Mouse (Mus musculus) T-helper 1 cell (primary cell): ENCODE results near the gene Tceal7.
"Not testable (repeated sequence)": the region's sequence is repeated elsewhere in the genome, so short reads cannot be mapped to it uniquely, and the experiment has no call there.

ENCODE experiments used
- in situ Hi-C: fragments of 300-600 bp; cut with MboI, MseI; formaldehyde crosslinking; loops from one replicate; pipeline ENCODE4 v1.15.1; 2025; ENCODE audit warnings: high pct_unique_total_duplicates

The Tceal7 gene

DNA sequence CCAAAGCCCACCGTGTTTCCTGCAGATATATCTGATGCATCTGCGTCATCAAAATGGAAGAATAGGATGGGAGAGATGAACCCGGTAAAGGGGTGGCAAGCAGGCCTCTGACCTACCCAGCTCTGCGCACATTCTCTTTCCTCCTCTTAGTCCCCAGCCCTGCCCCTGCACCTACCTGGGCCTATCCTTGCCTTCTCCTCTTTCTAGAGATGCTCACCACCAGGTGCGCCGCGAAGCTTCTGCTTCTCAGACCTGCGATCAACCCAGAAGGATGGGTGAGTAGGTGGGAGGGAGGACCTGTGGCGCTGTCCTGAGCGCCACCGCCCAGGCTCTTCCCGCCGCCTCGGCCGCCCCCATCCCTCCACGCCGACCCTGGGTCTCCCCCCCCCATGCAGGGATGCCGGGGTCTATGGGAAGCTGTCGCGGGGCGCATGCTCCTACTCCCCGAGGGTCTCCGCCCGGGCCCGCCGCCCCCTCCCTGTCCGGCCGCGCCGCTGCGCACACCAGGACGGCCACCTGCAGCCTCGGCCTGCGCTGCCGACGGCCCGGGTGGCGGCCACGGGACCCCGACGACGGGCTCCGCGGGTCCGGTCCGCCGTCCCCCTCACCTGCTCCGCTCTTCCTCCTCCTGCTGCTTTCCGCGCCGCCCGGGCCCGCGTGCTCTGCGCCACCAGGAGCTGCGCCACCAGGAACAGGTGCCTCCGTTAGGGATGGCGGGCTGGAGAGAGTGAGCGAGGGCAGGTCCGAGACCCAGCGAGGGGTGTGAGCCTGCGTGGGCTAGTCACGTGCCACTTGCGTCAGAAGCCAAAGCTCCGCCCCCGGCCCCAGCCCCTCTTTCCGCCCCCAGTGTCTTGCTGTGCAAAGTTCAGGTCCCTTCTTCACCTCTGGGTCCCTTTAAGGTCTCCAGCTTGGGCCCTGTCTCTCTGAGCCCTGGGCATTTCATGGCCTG is at the start of gene Tceal7, which contains the start of gene Bex1:
Tceal7 (plus strand) TSS at position 51 of the 949 bp plus-strand sequence.
Bex1 (minus strand) TSS at position 785 of the 949 bp plus-strand sequence.
- in situ Hi-C loops = not testable (repeated sequence)

DNA sequence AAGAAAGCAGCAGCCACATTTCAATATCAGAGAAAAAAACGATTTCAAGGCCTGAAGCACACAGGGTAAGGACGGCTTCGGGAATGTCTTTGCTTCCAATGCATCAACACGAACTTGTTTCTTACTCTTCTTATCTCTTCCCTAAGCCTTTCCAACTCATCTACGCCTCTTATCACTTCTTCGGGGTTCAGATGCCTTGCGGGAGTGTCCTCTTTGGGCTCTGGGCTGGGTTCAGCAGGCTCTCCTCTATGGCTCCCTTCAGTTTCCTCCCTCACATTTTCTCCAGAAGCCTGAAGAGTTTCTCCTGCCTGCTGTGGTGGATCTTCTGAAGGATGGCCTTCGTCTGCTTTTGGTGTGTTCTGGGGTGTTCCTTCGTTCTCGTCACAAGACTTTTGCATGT is 44.0 kb upstream of the Tceal7 start:
- in situ Hi-C loops = no loop called here

DNA sequence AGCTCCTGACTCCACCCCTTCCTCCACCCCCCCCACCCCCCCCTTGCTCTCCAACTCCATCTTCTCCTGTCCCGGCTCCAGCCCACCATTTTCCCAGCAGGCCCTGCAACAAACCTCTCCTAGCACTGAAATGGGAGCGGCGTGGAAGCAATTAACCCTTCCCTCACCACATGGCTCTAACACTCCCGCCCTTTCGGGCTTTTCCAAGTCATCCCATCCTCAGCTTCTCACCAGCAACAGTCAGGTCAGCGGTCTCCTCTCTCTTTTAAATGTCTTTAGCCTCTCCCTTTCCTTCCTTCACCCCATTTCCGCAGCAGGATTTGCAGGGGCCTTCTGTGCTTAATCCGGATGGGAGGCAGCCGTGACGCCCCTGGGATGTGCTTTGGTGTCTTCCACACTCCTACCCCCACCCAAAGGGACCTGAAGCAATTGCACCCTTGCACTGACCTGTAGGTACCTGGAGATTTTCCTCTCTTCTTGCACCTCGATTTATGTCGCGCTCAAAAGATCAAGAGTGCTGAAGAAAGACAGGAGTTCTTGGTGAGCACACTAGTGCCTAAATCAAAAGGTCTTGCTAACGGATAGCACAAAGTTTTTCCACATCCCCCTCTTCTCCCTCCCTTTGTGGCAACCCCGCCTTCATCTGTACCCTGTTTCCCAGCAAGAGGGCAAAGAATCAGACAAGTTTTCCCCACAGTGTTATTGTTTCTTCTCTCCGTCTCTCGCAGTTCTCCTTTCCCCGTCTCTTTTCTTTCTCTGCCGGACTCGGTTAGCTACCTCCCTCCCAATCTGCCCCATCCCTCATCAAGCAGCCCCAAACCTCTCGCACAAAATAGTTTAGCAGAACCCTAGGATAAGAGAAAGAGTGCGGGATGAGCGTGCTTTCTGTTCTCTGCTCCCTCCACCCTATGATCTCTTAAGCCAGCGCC is 43.1 kb upstream of the Tceal7 start:
- in situ Hi-C loops = no loop called here

GRCm38 (mm10) chrX:136172118-136172551 is 42.4 kb upstream of the Tceal7 start, which contains the start of gene Tceal8:
TSS of gene Tceal8 (minus strand) at chrX:136172342.
- in situ Hi-C loops = no loop called here

- in situ Hi-C loops = no loop called here
Measured at GRCm38 (mm10) chrX:136172786-136173185, 41.8 kb upstream of the Tceal7 start.

GRCm38 (mm10) chrX:136180897-136181553 is 33.6 kb upstream of the Tceal7 start:
- in situ Hi-C loops = no loop called here

DNA sequence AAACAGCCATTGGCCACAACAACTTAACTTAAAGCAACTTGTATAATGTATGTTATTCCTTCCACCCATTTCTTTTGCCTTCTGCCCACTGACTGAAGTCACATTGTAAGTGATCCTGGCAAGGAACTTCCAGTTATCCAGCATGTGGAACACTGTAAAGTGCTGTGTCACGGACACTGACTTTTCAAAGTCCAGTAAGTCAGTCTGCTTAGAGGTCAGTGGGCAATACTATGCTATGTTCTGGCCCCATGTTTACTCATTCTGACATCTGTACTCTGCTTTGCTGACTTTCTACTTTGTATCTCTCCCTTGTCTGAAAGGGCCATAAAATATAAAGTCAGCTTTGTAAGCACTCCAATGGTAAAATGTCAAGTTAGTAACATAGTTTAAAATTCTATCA is 31.5 kb upstream of the Tceal7 start:
- in situ Hi-C loops = no loop called here

DNA sequence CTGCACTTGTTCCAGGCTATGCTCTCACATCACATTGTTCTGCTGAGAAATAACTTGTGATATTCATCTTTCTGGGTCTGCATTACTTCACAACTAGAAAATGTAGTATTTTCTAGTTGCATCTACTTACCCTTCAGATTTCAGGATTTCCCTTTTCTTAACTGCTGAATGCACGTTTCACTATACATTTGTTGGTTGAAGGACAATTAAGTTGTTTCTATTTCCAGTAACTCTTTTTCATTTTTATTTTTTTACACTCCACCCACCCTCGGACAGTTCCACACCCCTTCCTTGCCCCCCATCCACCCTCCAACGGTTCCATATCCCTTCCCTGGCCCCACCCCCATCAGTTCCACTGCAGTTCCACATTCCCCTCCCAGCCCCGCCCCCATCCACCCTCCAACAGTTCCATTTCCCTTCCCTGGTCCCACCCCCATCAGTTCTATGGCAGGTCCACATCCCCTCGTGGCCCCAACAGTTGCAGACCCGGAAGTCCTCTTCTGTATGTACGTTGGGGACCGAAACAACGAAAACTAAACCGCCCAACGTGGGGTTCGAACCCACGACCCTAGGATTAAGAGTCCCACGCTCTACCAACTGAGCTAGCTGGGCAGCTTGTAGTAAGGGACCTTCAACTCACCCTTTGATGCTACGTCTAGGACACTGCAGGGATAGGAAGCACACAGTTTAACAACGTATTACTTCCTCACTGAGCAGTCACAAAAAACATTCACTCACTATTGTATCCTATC is 19.2 kb upstream of the Tceal7 start:
- in situ Hi-C loops = loop anchor here (10.0 kb wide), 1 partner anchor 109 kb away; no protein-coding TSS in a partner anchor

GRCm38 (mm10) chrX:136196873-136197272 is 17.7 kb upstream of the Tceal7 start:
- in situ Hi-C loops = loop anchor here (10.0 kb wide), 1 partner anchor 108 kb away; no protein-coding TSS in a partner anchor

DNA sequence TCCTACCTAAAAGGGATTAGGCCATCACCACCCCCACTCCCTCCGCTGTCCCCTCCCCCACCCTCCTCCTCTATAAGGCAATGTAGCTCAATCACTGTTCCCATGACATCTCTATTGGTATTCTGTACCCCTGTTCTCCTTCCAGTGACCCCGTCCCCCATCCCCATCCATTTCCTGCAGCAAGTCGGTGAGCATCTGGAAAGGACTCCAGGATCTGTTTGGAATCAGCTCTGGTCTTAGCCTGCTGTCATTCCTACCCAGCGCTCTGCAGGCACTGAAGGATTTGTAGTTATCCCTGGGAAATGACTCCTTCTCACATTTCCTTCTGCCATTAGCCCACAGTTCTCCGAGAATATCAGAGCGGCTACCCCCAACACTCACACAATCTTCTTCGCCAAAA is 11.3 kb upstream of the Tceal7 start:
- in situ Hi-C loops = no loop called here

DNA sequence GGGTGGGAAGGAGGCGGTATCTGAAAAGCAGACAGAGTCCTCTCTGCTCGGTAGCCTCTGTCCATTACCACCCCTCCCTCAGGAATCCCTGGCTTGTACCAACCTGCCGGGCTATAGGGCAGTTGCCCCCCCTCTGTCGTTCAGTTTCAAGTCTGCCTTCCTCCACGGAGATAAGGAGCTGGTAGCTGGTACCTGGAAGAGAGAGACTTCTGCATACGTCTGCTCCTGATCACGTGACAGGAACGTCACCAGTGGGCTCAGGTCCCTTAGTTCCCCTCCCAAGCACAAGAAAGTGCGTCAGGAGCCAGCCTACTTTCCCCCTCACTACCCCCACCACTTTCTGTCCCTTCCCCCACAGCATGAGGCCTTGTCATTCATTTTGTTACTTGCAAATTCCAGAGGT is 10.9 kb upstream of the Tceal7 start, which contains the start of gene Tceal5:
Tceal5 (minus strand) TSS at position 213 of the 403 bp plus-strand sequence.
- in situ Hi-C loops = no loop called here

DNA sequence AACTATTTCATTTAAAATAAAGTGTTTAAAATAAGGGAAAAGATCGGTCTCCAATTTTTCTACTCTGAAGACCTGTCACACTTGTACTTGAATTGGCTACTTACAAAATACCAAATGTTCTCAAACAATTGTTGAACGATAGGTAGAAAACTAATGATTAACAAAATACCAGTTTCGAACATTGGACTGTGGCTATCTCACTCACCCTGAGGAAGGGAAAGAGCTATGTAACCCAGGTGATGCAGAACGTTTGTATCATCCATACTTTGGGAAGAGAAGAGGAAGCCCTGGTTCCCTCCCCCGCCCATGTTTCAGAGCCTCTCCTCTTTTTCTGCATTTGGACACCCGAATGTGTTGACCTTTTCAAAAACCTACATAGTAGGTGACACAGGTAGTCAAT is 10.2 kb upstream of the Tceal7 start:
- in situ Hi-C loops = no loop called here

DNA sequence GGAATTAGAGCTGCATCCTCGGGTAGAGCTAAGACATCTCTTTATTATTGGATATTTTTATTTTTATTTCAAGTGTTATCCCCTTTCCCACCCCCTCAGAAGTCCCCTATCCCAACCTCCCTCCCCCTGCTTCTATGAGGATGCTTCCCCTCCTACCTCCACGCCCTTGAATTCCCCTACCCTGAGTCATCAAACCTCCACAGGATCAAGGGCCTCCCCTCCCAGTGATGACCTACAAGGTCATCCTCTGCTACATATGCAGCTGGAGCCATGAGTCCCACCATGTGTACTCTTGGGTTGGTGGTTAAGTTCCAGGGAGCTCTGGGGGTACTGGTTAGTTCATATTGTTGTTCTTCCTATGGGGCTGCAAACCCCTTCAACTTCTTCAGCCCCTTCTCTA is 1.2 kb upstream of the Tceal7 start:
- in situ Hi-C loops = no loop called here

- in situ Hi-C loops = no loop called here
Measured at GRCm38 (mm10) chrX:136216303-136216702, 1.7 kb downstream of the Tceal7 start.

DNA sequence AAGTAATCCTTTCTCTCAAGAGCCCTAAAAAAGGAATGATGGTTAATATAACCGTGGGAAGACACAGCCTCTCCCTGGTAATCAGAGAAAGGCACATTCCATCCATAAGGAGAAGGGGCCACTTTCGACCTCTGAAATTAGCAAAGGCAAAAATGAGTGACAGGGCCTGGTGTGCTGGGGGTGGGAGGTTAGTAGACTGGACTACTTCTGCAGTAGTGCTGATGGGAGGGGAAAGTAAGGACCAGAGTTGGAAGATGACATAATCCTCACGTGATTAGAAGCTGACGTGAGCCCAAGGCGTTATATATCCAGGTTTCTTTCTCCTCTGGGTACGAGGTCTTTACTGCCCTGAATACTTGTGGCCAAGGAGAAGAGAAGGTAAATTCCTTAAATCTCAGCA is 9.1 kb downstream of the Tceal7 start:
- in situ Hi-C loops = no loop called here

DNA sequence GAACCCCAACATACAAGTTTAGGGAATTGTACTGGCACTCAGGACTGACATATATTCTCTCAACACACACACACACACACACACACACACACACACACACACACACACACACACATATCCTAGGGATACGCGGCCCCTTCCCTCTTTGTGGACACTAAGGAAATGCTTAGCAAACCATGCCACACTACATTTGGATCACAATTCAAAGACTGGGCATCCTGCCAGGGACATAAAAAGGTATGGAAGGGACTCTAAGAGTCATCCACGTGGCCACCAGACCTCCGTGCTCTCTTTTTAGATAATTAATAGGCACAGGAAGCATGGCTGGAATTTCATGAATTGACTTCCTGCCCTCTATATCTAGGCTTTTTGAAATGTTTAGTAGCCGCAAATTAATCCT is 13.2 kb downstream of the Tceal7 start:
- in situ Hi-C loops = no loop called here

DNA sequence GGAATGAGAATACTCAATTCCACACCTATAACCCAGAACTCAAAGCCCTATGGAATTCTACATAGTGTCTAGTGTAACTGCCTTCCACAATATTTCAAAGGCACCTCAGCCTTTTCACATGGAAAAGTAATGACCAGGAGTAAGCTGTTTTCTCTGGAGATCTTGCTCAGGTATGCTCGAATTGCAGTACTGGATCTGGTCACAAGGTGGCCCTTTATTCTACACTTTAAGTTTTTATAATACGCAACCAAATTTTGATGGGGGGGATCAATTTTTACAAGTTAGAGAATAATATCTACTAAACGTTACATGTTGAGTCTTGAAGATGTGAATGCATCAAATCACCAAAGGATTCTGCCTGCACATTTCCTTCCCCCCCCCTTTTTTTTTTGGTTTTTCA is 23.5 kb downstream of the Tceal7 start:
- in situ Hi-C loops = loop anchor here (5.0 kb wide), 1 partner anchor 54 kb away; no protein-coding TSS in a partner anchor

GRCm38 (mm10) chrX:136243181-136243580 is 28.6 kb downstream of the Tceal7 start:
- in situ Hi-C loops = no loop called here

DNA sequence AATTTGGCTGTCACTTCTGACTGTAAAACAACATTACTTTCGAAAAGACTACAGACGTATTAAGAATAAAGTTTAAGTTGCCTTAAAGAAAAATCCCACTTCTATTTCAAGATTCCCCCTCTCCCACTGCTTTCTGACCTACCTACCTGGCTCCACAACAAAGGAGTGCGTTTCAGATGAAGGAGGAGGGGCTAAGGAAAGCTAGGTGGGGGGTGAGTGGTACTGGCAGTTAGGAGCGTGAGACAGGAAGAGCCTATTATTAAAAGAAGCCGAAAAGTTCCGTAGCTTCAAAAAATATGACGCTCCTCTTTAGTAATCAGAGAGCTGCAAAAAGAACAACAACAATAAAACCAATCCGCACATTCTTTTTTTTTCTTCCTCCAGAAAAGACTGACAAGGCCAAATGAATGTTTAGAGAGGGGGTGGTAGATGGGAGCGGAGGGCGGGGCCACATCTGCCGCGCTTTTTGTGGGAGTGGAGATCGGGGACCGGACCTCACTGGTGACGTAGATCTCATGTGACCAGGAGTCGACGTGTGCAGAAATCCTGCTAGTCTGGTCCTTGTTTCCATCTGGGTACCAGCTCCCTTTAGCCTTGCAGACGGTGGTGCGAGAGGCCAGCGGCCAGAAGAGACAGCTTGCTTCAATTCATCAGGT is 30.1 kb downstream of the Tceal7 start, which contains the start of gene Tceal9:
Tceal9 (plus strand) TSS at position 506 of the 656 bp plus-strand sequence.
- in situ Hi-C loops = no loop called here
